In genomic region chr6:65140082-65140749, GRCm38 (mm10) we compare ENCODE assay signal across 12 mouse cellular contexts. TPM values are rescaled to one million over a fixed set of nuclear protein-coding genes. Genes with fewer than 3 reads are reported as not detected.
A peak's percentile ranks its signal among the peaks of the same experiment; 100 is the strongest.
DNase-seq lines count a peak whose midpoint lies in the region; ATAC-seq and TF ChIP-seq lines count a peak whose summit lies in the region.
"Had no signal": no experiment of that assay in that cellular context is flagged by ENCODE, and none has a peak within 500 bp of the region (broad histone marks: within the 10 kb centered on the region; RNA-seq: fewer than 3 reads in every experiment).

No protein-coding gene starts in this region.

- 38% methylated on average over 5 of the region's 5 CpGs for WGBS in hindbrain, embryonic 10.5 days
- 33% methylated on average over 5 of the region's 5 CpGs for WGBS in hindbrain, postnatal 0 days
- 69% methylated on average over 5 of the region's 5 CpGs for WGBS in embryonic facial prominence, embryonic 12.5 days
- WGBS in midbrain, embryonic 12.5 days = 18% methylated on average over 5 of the region's 5 CpGs
- 73% methylated on average over 5 of the region's 5 CpGs for WGBS in intestine, embryonic 16.5 days

- H3K4me3 ChIP-seq in hindbrain, embryonic 10.5 days = no peak overlapping the region
- H3K4me3 ChIP-seq in hindbrain, postnatal 0 days (ENCODE audit: low read length) = no peak overlapping the region
- H3K4me3 ChIP-seq in embryonic facial prominence, embryonic 12.5 days = no peak overlapping the region
- no peak overlapping the region for H3K4me3 ChIP-seq in midbrain, embryonic 12.5 days
- H3K4me3 ChIP-seq in intestine, embryonic 16.5 days (ENCODE audit: low read length) = no peak overlapping the region
- H3K4me3 ChIP-seq: heart, embryonic 10.5 days; limb, embryonic 13.5 days had no signal

- no peak for ATAC-seq in hindbrain, postnatal 0 days
- ATAC-seq in embryonic facial prominence, embryonic 12.5 days (ENCODE audit: insufficient number of reproducible peaks, insufficient read depth, low FRiP score, low TSS enrichment) = 0 out of 2 replicates have a peak, but pooled peaks have one; percentile 52
- peak; percentile 85 for ATAC-seq in midbrain, embryonic 12.5 days (ENCODE audit: low FRiP score, low read depth)
- ATAC-seq in intestine, embryonic 16.5 days = no peak

- H3K4me1 ChIP-seq in hindbrain, embryonic 10.5 days (replicated peaks) = peaks cover 42% of the 10 kb centered on the region
- H3K4me1 ChIP-seq in hindbrain, postnatal 0 days (ENCODE audit: insufficient read depth, low read length) = no peaks in the 10 kb centered on the region
- H3K4me1 ChIP-seq in embryonic facial prominence, embryonic 12.5 days = 0 out of 2 replicates have a peak, but pooled peaks cover 5% of the 10 kb centered on the region
- peaks cover 33% of the 10 kb centered on the region for H3K4me1 ChIP-seq in midbrain, embryonic 12.5 days
- 0 out of 2 replicates have a peak, but pooled peaks cover 2% of the 10 kb centered on the region for H3K4me1 ChIP-seq in intestine, embryonic 16.5 days (ENCODE audit: control insufficient read depth, insufficient read depth, low read length)
- H3K4me1 ChIP-seq: heart, embryonic 10.5 days had no signal

- H3K4me2 ChIP-seq in hindbrain, postnatal 0 days (ENCODE audit: low read depth, low read length) = no peak overlapping the region
- no peak overlapping the region for H3K4me2 ChIP-seq in embryonic facial prominence, embryonic 12.5 days (replicated peaks)
- peak overlapping the region; percentile 25; the same call in 1 of the 2 replicates for H3K4me2 ChIP-seq in midbrain, embryonic 12.5 days (replicated peaks)
- H3K4me2 ChIP-seq in intestine, embryonic 16.5 days (ENCODE audit: low read depth, low read length) = no peak overlapping the region
- H3K4me2 ChIP-seq: limb, embryonic 13.5 days had no signal

- H3K27me3 ChIP-seq in hindbrain, embryonic 10.5 days (ENCODE audit: insufficient read depth, poor library complexity, severe bottlenecking) = no peaks in the 10 kb centered on the region
- no peaks in the 10 kb centered on the region for H3K27me3 ChIP-seq in hindbrain, postnatal 0 days (ENCODE audit: insufficient read depth, low read length)
- no peaks in the 10 kb centered on the region for H3K27me3 ChIP-seq in embryonic facial prominence, embryonic 12.5 days
- no peaks in the 10 kb centered on the region for H3K27me3 ChIP-seq in midbrain, embryonic 12.5 days
- no peaks in the 10 kb centered on the region for H3K27me3 ChIP-seq in intestine, embryonic 16.5 days (replicated peaks; ENCODE audit: control insufficient read depth, insufficient read depth, low read length)
- H3K27me3 ChIP-seq: limb, embryonic 13.5 days had no signal

- H3K9me3 ChIP-seq in hindbrain, embryonic 10.5 days = no peaks in the 10 kb centered on the region
- H3K9me3 ChIP-seq in hindbrain, postnatal 0 days (ENCODE audit: low read length) = no peaks in the 10 kb centered on the region
- H3K9me3 ChIP-seq in embryonic facial prominence, embryonic 12.5 days = no peaks in the 10 kb centered on the region
- H3K9me3 ChIP-seq in midbrain, embryonic 12.5 days = no peaks in the 10 kb centered on the region
- H3K9me3 ChIP-seq in intestine, embryonic 16.5 days (ENCODE audit: control insufficient read depth, low read length) = no peaks in the 10 kb centered on the region
- H3K9me3 ChIP-seq: heart, embryonic 10.5 days; limb, embryonic 13.5 days had no signal

- no peak for TF ChIP-seq CTCF in hindbrain, postnatal 0 days (IDR thresholded peaks at IDR 0.05; ENCODE audit: low read depth)

- no peak overlapping the region for H3K9ac ChIP-seq in hindbrain, postnatal 0 days (replicated peaks; ENCODE audit: low read length)
- no peak overlapping the region for H3K9ac ChIP-seq in embryonic facial prominence, embryonic 12.5 days
- H3K9ac ChIP-seq in midbrain, embryonic 12.5 days (replicated peaks) = no peak overlapping the region
- H3K9ac ChIP-seq in intestine, embryonic 16.5 days (ENCODE audit: low read depth, low read length) = no peak overlapping the region
- H3K9ac ChIP-seq: limb, embryonic 13.5 days had no signal

- H3K36me3 ChIP-seq in hindbrain, embryonic 10.5 days = no peaks in the 10 kb centered on the region
- no peaks in the 10 kb centered on the region for H3K36me3 ChIP-seq in hindbrain, postnatal 0 days (ENCODE audit: insufficient read depth, low read length)
- no peaks in the 10 kb centered on the region for H3K36me3 ChIP-seq in embryonic facial prominence, embryonic 12.5 days
- no peaks in the 10 kb centered on the region for H3K36me3 ChIP-seq in midbrain, embryonic 12.5 days
- H3K36me3 ChIP-seq in intestine, embryonic 16.5 days (ENCODE audit: control insufficient read depth, insufficient read depth, low read length) = no peaks in the 10 kb centered on the region
- H3K36me3 ChIP-seq: heart, embryonic 10.5 days; limb, embryonic 13.5 days had no signal

- peak overlapping the region; percentile 82 for H3K27ac ChIP-seq in hindbrain, embryonic 10.5 days
- no peak overlapping the region for H3K27ac ChIP-seq in hindbrain, postnatal 0 days
- no peak overlapping the region for H3K27ac ChIP-seq in embryonic facial prominence, embryonic 12.5 days
- peak overlapping the region; percentile 75 for H3K27ac ChIP-seq in midbrain, embryonic 12.5 days (replicated peaks)
- no peak overlapping the region for H3K27ac ChIP-seq in intestine, embryonic 16.5 days (ENCODE audit: low read length)
- H3K27ac ChIP-seq: heart, embryonic 10.5 days; limb, embryonic 13.5 days had no signal

- DNase-seq in hindbrain, embryonic 10.5 days (ENCODE audit: low spot score) = peak; percentile 27
- no peak for DNase-seq in hindbrain, postnatal 0 days (ENCODE audit: low spot score)
- peak; percentile 21 for DNase-seq in CD4-positive, CD25-positive, alpha-beta regulatory T cell, adult 2 months (ENCODE audit: low read depth, low spot score)
- no peak for DNase-seq in frontal cortex, postnatal 10 days (ENCODE audit: low spot score in 2 of 2)
- no peak for DNase-seq in heart, adult 18-20 months
- DNase-seq: layer of hippocampus, adult 9-11 months; spleen, adult 18-20 months had no signal

RNA-seq across cellular contexts. Expression of gene Hpgds, which starts 4.5 kb away (rescaled TPM):
- polyA plus RNA-seq in hindbrain, embryonic 10.5 days (2016; fragmentation: Nextera tagmentation; extraction: Ambion mirVana) = 7.2 and 10.6 TPM in 2 replicates
- total RNA-seq in hindbrain, postnatal 0 days (2014; rRNA removed) = 1.9 and 2.7 TPM in 2 replicates
- polyA plus RNA-seq in hindbrain, postnatal 0 days (2015; fragmentation: Nextera tagmentation; extraction: Ambion mirVana) = 4.3 and 5.3 TPM in 2 replicates
- polyA plus RNA-seq in embryonic facial prominence, embryonic 12.5 days (2016; fragmentation: Nextera tagmentation; extraction: Ambion mirVana) = 3.5 and 4.0 TPM in 2 replicates
- 10.1 and 13.0 TPM in 2 replicates for polyA plus RNA-seq in midbrain, embryonic 12.5 days (2016; fragmentation: Nextera tagmentation; extraction: Ambion mirVana)
- 1 to 10 TPM in 1 of 2 experiments, under 1 TPM in 1; 0.60 to 1.3 TPM for total RNA-seq in heart, adult 18-20 months (2021)
- 8.7 and 10.1 TPM in 2 replicates for polyA plus RNA-seq in intestine, embryonic 16.5 days (2015; fragmentation: Nextera tagmentation; extraction: Ambion mirVana)

Comparison
In these comparisons a context has a peak if more than half of its experiments do, and no peak if none do; other contexts are left out.
1. DNase-seq: peak in hindbrain, embryonic 10.5 days (single experiment) and CD4-positive, CD25-positive, alpha-beta regulatory T cell, adult 2 months (single experiment); none in hindbrain, postnatal 0 days (single experiment), frontal cortex, postnatal 10 days (0 of 2) and heart, adult 18-20 months (0 of 2).
2. H3K27ac ChIP-seq: peak in hindbrain, embryonic 10.5 days (single experiment) and midbrain, embryonic 12.5 days (single experiment); none in hindbrain, postnatal 0 days (single experiment), embryonic facial prominence, embryonic 12.5 days (single experiment) and intestine, embryonic 16.5 days (single experiment).
3. ATAC-seq: peak in embryonic facial prominence, embryonic 12.5 days (single experiment) and midbrain, embryonic 12.5 days (single experiment); none in hindbrain, postnatal 0 days (single experiment) and intestine, embryonic 16.5 days (single experiment).